Mouse (Mus musculus) heart, postnatal 0 days (tissue): ENCODE measurements at regions not wholly inside any gene's neighbourhood (a gene's known extent, or its start where the extent isn't known, plus 50 kb on each side); places are given as distances from the start of the nearest gene placed in this dataset.

Source experiments
- ATAC-seq: fragments of 200-750 bp; cut with Nextera tagmentation; 2 replicates; pipeline ENCODE4 v1.8.0; 2017; ENCODE audit warnings: low read depth, moderate number of reproducible peaks, moderate library complexity; ENCODE audit not compliant: insufficient read depth
- DNase-seq: peaks from one replicate; pipeline ENCODE4 v3.0.0-alpha.2; 2016; ENCODE audit warnings: low spot score
- H3K27ac ChIP-seq: fragments of 300-500 bp; sonication (generic); 2 replicates; pipeline ENCODE4 v1.5.1; 2014; ENCODE audit warnings: low read depth, mild to moderate bottlenecking
- H3K27me3 ChIP-seq: fragments of 300-500 bp; sonication (generic); 2 replicates; pipeline ENCODE4 v1.6.1; 2014; ENCODE audit warnings: low read length, mixed read lengths; ENCODE audit not compliant: control insufficient read depth, insufficient read depth
- H3K36me3 ChIP-seq: fragments of 300-500 bp; sonication (generic); replicated peaks from 2 replicates; pipeline ENCODE4 v1.6.1; 2014; ENCODE audit warnings: low read length, mixed read lengths; ENCODE audit not compliant: control insufficient read depth, insufficient read depth
- H3K4me1 ChIP-seq: fragments of 300-500 bp; sonication (generic); 2 replicates; pipeline ENCODE4 v1.6.1; 2014; ENCODE audit warnings: antibody characterized with exemption; ENCODE audit not compliant: control insufficient read depth, insufficient read depth
- H3K4me2 ChIP-seq: fragments of 300-500 bp; sonication (generic); 2 replicates; pipeline ENCODE4 v1.6.1; 2014; ENCODE audit warnings: low read depth, mild to moderate bottlenecking, low read length, moderate library complexity
- H3K4me3 ChIP-seq: fragments of 300-500 bp; sonication (generic); 2 replicates; pipeline ENCODE4 v1.5.1; 2014; ENCODE audit warnings: low read depth, low read length
- H3K9ac ChIP-seq: fragments of 300-500 bp; sonication (generic); replicated peaks from 2 replicates; pipeline ENCODE4 v1.6.1; 2014; ENCODE audit warnings: low read depth, low read length, mixed read lengths
- H3K9me3 ChIP-seq: fragments of 300-500 bp; sonication (generic); replicated peaks from 2 replicates; pipeline ENCODE4 v1.6.1; 2016; ENCODE audit warnings: low read length; ENCODE audit not compliant: control insufficient read depth
- CTCF ChIP-seq: IDR thresholded peaks from 2 replicates; pipeline ENCODE4 v1.5.1; 2016; ENCODE audit warnings: antibody characterized with exemption, control low read depth, low read depth
- EP300 ChIP-seq: IDR thresholded peaks from 2 replicates; pipeline ENCODE4 v1.6.1; 2016; ENCODE audit warnings: antibody characterized with exemption, low read depth
- WGBS: fragments of 180-500 bp; shearing (Covaris S2); extraction: QIAGEN DNeasy Blood & Tissue Kit; methylation state at CpG from one replicate; pipeline ENCODE4 v1.1.7; 2014; 5-methylcytosine and 5-hydroxymethylcytosine counted together

GRCm38 (mm10) chr8:127759906-127760305 lies 598.5 kb upstream of the Nrp1 start:
- no peak overlapping the region for H3K4me3 ChIP-seq
- H3K9me3 ChIP-seq: no peaks in the 10 kb centered on the region
- ATAC-seq (no peak), DNase-seq (no peak)
- TF ChIP-seq EP300: no peak
- no peak for TF ChIP-seq CTCF
- H3K27me3 ChIP-seq: no peaks in the 10 kb centered on the region
- H3K27ac ChIP-seq: no peak overlapping the region
- no peak overlapping the region for H3K4me2 ChIP-seq
- no peaks in the 10 kb centered on the region for H3K36me3 ChIP-seq
- H3K9ac ChIP-seq: no peak overlapping the region
- WGBS: 71% methylated on average over 5 of the region's 5 CpGs
- H3K4me1 ChIP-seq: 0 out of 2 replicates have a peak, but pooled peaks cover 2% of the 10 kb centered on the region

GRCm38 (mm10) chr8:127765199-127765598 lies 593.2 kb upstream of the Nrp1 start:
- WGBS: 59% methylated on average over 5 of the region's 5 CpGs
- TF ChIP-seq CTCF (no peak), EP300 (no peak)
- no peak for DNase-seq
- Histone ChIP-seq H3K27ac (no peak overlapping the region), H3K9ac (no peak overlapping the region), H3K36me3 (no peaks in the 10 kb centered on the region), H3K4me3 (no peak overlapping the region), H3K4me1 (no peaks in the 10 kb centered on the region; the same call in 1 of the 2 replicates), H3K9me3 (no peaks in the 10 kb centered on the region), H3K27me3 (no peaks in the 10 kb centered on the region), H3K4me2 (no peak overlapping the region)
- ATAC-seq: no peak

GRCm38 (mm10) chr8:127768311-127768710 lies 590.1 kb upstream of the Nrp1 start:
- TF ChIP-seq CTCF: no peak
- TF ChIP-seq EP300: no peak
- Histone ChIP-seq H3K4me1 (no peaks in the 10 kb centered on the region; the same call in 1 of the 2 replicates), H3K4me2 (no peak overlapping the region), H3K9ac (no peak overlapping the region), H3K4me3 (no peak overlapping the region), H3K27ac (no peak overlapping the region), H3K36me3 (no peaks in the 10 kb centered on the region), H3K27me3 (no peaks in the 10 kb centered on the region), H3K9me3 (no peaks in the 10 kb centered on the region)
- ATAC-seq (no peak), DNase-seq (no peak)
- WGBS: 87% methylated on average over 3 of the region's 3 CpGs

- H3K27me3 ChIP-seq: no peaks in the 10 kb centered on the region
- 85% methylated on average over 1 of the region's 1 CpGs for WGBS
- TF ChIP-seq CTCF (no peak), EP300 (no peak)
- no peaks in the 10 kb centered on the region for H3K9me3 ChIP-seq
- no peaks in the 10 kb centered on the region for H3K36me3 ChIP-seq
- no peak overlapping the region for H3K4me3 ChIP-seq
- H3K4me2 ChIP-seq: no peak overlapping the region
- H3K27ac ChIP-seq: no peak overlapping the region
- ATAC-seq: no peak
- no peak overlapping the region for H3K9ac ChIP-seq
- no peak for DNase-seq
- no peaks in the 10 kb centered on the region; the same call in 1 of the 2 replicates for H3K4me1 ChIP-seq
Measured at GRCm38 (mm10) chr8:127769651-127770050, 588.8 kb upstream of the Nrp1 start.

GRCm38 (mm10) chr8:127771781-127772180 lies 586.6 kb upstream of the Nrp1 start:
- no peak overlapping the region for H3K27ac ChIP-seq
- no peak overlapping the region for H3K9ac ChIP-seq
- H3K9me3 ChIP-seq: no peaks in the 10 kb centered on the region
- DNase-seq: no peak
- H3K36me3 ChIP-seq: no peaks in the 10 kb centered on the region
- no peak for TF ChIP-seq EP300
- TF ChIP-seq CTCF: no peak
- no peak overlapping the region for H3K4me3 ChIP-seq
- WGBS: 64% methylated on average over 1 of the region's 1 CpGs
- no peaks in the 10 kb centered on the region for H3K4me1 ChIP-seq
- ATAC-seq: no peak
- H3K27me3 ChIP-seq: no peaks in the 10 kb centered on the region
- no peak overlapping the region for H3K4me2 ChIP-seq

- Histone ChIP-seq H3K4me1 (no peaks in the 10 kb centered on the region), H3K36me3 (no peaks in the 10 kb centered on the region), H3K4me3 (no peak overlapping the region), H3K9ac (no peak overlapping the region), H3K27me3 (no peaks in the 10 kb centered on the region), H3K4me2 (no peak overlapping the region), H3K9me3 (no peaks in the 10 kb centered on the region), H3K27ac (no peak overlapping the region)
- WGBS: 90% methylated on average over 3 of the region's 3 CpGs
- DNase-seq (no peak), ATAC-seq (no peak)
- TF ChIP-seq EP300 (no peak), CTCF (no peak)
Measured at GRCm38 (mm10) chr8:127772415-127772814, 586.0 kb upstream of the Nrp1 start.
